Mouse (Mus musculus) bone marrow macrophage, adult 2 months (primary cell): ENCODE data around the gene Slc38a9.

ENCODE experiments used
- CTCF ChIP-seq: IDR thresholded peaks from 2 replicates; pipeline ENCODE4 v1.5.1; 2012; ENCODE audit warnings: low read depth, mild to moderate bottlenecking, low read length, moderate library complexity
- POLR2A ChIP-seq: IDR thresholded peaks from 2 replicates; pipeline ENCODE4 v1.6.1; 2012; ENCODE audit warnings: mild to moderate bottlenecking, low read depth, low read length, borderline replicate concordance

DNA sequence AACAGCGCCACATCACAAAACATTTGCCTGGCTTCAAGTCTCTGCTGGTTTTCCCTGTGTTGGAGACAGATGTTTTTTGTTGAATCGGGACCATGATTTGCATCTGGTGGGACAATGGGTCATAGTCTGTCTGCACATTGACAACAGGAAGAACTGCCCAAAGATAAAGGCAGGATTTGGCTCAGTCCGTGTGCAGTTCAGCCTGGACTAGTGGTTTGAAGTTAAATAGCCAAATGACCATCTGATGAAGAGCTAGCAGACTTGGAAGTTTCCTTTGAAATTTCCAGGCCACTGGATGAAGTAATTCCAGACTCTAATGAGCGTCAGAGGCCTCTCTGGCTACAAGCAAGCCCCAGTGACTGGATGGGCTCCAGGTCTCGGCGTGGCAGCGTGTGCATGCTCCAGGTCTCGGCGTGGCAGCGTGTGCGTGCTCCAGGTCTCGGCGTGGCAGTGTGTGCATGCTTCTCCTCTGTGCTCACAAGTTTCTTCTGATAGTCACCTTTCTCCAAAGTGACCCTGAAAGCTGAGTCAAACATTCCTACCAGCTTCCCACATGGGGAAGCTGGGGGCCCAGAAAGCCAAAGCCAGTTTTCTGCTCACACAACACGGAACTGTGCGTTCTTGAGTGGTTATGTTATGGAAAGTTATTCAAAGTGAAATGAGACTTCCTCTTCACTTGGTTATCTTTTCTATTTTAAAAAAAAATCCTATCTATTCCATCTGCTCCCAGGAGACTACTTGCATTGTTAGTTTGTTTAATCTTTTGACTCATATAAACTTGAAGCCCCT is 83.7 kb downstream of the Slc38a9 start:
- TF ChIP-seq CTCF (no peak), POLR2A (no peak)
